Mouse (Mus musculus) stomach, postnatal 0 days (tissue): Measurements from ENCODE around the gene Cerk. TPM values are rescaled to one million over a fixed set of nuclear protein-coding genes. Genes with fewer than 3 reads are reported as not detected.
A peak's percentile ranks its signal among the peaks of the same experiment; 100 is the strongest.
"Not testable (repeated sequence)": the region's sequence is repeated elsewhere in the genome, so short reads cannot be mapped to it uniquely, and the experiment has no call there.

Source experiments
- ATAC-seq: fragments of 200-750 bp; cut with Nextera tagmentation; 2 replicates; pipeline ENCODE4 v1.8.0; 2017; ENCODE audit not compliant: low FRiP score, low TSS enrichment
- DNase-seq: peaks from one replicate; pipeline ENCODE4 v3.0.0-alpha.2; 2016; ENCODE audit warnings: low spot score
- H3K27ac ChIP-seq: fragments of 300-500 bp; sonication (generic); replicated peaks from 2 replicates; pipeline ENCODE4 v1.5.1; 2014; ENCODE audit warnings: mild to moderate bottlenecking, control low read depth
- H3K27me3 ChIP-seq: fragments of 300-500 bp; sonication (generic); 2 replicates; pipeline ENCODE4 v1.6.1; 2014; ENCODE audit warnings: low read length; ENCODE audit not compliant: control insufficient read depth, insufficient read depth
- H3K36me3 ChIP-seq: fragments of 300-500 bp; sonication (generic); 2 replicates; pipeline ENCODE4 v1.6.1; 2014; ENCODE audit warnings: low read length, mixed read lengths; ENCODE audit not compliant: control insufficient read depth, insufficient read depth
- H3K4me1 ChIP-seq: fragments of 300-500 bp; sonication (generic); replicated peaks from 2 replicates; pipeline ENCODE4 v1.6.1; 2014; ENCODE audit warnings: antibody characterized with exemption; ENCODE audit not compliant: control insufficient read depth, insufficient read depth
- H3K4me2 ChIP-seq: fragments of 300-500 bp; sonication (generic); replicated peaks from 2 replicates; pipeline ENCODE4 v1.6.1; 2014; ENCODE audit warnings: low read depth, mild to moderate bottlenecking, control low read depth, moderate library complexity
- H3K4me3 ChIP-seq: fragments of 300-500 bp; sonication (generic); 2 replicates; pipeline ENCODE4 v1.5.1; 2014; ENCODE audit warnings: low read depth, low read length, control low read depth
- H3K9ac ChIP-seq: fragments of 300-500 bp; sonication (generic); 2 replicates; pipeline ENCODE4 v1.6.1; 2014; ENCODE audit warnings: mild to moderate bottlenecking, low read length, control low read depth, mixed read lengths
- H3K9me3 ChIP-seq: fragments of 300-500 bp; sonication (generic); 2 replicates; pipeline ENCODE4 v1.6.1; 2016; ENCODE audit warnings: low read length; ENCODE audit not compliant: control insufficient read depth
- CTCF ChIP-seq: IDR thresholded peaks from 2 replicates; pipeline ENCODE4 v1.5.1; 2016; ENCODE audit warnings: antibody characterized with exemption, low read depth, mild to moderate bottlenecking, moderate library complexity
- EP300 ChIP-seq: optimal IDR thresholded peaks from 2 replicates; pipeline ENCODE3; 2016; ENCODE audit warnings: antibody characterized with exemption
- WGBS: fragments of 180-500 bp; shearing (Covaris S2); extraction: QIAGEN DNeasy Blood & Tissue Kit; methylation state at CpG from one replicate; pipeline ENCODE4 v1.1.7; 2014; 5-methylcytosine and 5-hydroxymethylcytosine counted together
- polyA plus RNA-seq: library from polyadenylated mRNA; unstranded; fragments of >200 nt; fragmentation: Nextera tagmentation; extraction: Ambion mirVana; gene quantifications from 2 replicates; pipeline ENCODE4 v1.2.1, GENCODE M21; 2015

Gene Cerk
- polyA plus RNA-seq, 1 experiment from 2014 or later: 4.6 TPM

DNA sequence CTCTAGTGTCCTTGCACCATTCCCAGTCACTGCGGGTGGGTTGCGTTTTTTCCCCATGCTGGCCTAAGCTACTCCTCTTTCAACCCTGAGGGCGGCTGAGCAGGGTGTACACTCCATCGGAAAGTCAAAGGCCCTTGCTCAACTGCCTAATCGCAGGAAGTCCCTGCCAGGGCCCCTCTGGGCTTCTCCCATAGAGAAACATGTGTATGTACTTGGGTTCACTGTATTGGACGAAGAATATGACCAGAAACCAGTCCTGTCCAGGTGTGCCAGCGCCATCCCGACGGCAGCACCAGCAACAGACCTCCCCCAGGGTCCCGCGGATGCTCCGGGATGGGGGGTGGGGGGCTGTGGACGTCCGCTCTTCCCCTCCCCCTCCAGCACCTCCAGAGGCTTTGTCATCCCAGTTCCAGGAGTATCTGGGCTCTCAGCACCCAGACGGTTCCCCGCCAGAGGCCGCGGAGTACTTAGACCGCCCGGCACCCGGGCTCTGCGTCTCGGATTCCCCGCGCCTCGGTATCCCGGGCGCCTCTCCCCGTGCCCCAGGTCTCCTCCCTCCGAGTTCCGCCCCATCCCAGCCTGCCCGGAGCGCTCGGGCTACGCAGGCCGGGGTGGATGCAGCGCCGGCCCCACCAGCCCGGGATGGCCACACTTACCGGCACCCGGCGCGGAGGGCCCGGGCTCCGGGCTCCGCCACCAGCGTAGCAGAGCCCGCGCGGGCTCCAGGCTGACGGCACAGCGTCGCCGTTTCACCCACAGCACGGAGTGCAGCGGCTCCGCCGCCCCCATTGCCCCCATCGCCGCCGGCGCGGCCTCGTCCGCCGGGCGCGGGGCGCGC is 871 bp downstream of the Cerk start:
- peak; percentile 52 for DNase-seq

DNA sequence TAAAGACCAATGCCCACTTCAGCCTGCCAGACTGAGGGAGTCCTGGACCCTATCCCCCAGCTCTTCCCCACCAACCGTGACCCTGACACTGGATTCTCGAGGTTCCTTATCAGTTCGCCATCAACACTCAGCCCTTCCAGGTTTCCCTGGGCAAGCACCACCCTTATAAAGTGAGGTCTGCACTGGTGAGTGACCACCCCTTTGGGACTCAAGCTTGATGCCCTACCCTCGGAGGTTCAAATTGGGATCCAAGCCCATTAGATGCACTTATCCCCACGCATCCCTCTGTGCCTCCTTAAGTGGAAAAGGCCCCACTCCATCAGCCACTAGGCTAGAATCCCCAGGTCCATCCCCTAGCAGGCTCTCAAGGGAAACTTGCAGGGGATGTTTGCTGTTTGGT is 1.9 kb downstream of the Cerk start:
- DNase-seq: no peak
- no peak overlapping the region for H3K9ac ChIP-seq
- no peaks in the 10 kb centered on the region for H3K36me3 ChIP-seq
- no peaks in the 10 kb centered on the region for H3K9me3 ChIP-seq
- ATAC-seq: no peak
- H3K27me3 ChIP-seq: no peaks in the 10 kb centered on the region
- TF ChIP-seq CTCF (no peak), EP300 (no peak)
- H3K4me3 ChIP-seq: peak overlapping the region; percentile 77; the same call in 1 of the 2 replicates
- no peak overlapping the region for H3K27ac ChIP-seq
- H3K4me2 ChIP-seq: peak overlapping the region; percentile 89
- peaks cover 8% of the 10 kb centered on the region; the same call in 1 of the 2 replicates for H3K4me1 ChIP-seq
- 69% methylated on average over 5 of the region's 5 CpGs for WGBS

More for the DNA sequence above, 871 bp downstream of the Cerk start:
- TF ChIP-seq EP300 (no peak), CTCF (no peak)
- H3K9ac ChIP-seq: peak overlapping the region; percentile 93
- H3K4me2 ChIP-seq: peak overlapping the region; percentile 89
- H3K4me1 ChIP-seq: peaks cover 11% of the 10 kb centered on the region; the same call in 1 of the 2 replicates
- H3K27ac ChIP-seq: peak overlapping the region; percentile 92
- WGBS: under 1% methylated on average over 68 of the region's 70 CpGs
- H3K9me3 ChIP-seq: no peaks in the 10 kb centered on the region
- no peaks in the 10 kb centered on the region for H3K36me3 ChIP-seq
- ATAC-seq: peak; percentile 19
- peak overlapping the region; percentile 77 for H3K4me3 ChIP-seq
- H3K27me3 ChIP-seq: no peaks in the 10 kb centered on the region

DNA sequence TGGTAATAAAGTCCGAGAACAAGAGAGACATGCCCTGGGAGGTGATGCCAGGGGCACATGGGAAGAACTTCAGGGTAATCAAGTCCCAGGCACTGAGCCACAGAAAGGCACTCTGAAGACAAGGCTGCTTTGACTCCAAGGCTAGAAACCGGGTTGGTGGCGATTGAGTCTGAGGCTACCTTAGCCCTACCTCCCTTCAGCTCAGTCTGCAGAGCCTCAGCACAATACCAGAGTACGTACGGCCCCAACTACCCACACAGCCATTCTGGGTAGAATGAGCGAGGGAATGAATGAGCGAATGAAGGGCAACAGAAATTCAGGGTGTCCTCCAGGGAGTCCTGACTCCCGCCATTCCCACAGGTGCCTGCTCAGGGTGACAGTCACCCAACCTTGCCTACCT is 2.5 kb downstream of the Cerk start:
- ATAC-seq (no peak), DNase-seq (no peak)
- Histone ChIP-seq H3K4me3 (no peak overlapping the region), H3K9ac (no peak overlapping the region), H3K27me3 (no peaks in the 10 kb centered on the region), H3K36me3 (no peaks in the 10 kb centered on the region), H3K4me1 (peaks cover 6% of the 10 kb centered on the region; the same call in 1 of the 2 replicates), H3K27ac (no peak overlapping the region), H3K4me2 (no peak overlapping the region), H3K9me3 (no peaks in the 10 kb centered on the region)
- TF ChIP-seq CTCF: no peak
- TF ChIP-seq EP300: no peak
- 91% methylated on average over 8 of the region's 8 CpGs for WGBS

DNA sequence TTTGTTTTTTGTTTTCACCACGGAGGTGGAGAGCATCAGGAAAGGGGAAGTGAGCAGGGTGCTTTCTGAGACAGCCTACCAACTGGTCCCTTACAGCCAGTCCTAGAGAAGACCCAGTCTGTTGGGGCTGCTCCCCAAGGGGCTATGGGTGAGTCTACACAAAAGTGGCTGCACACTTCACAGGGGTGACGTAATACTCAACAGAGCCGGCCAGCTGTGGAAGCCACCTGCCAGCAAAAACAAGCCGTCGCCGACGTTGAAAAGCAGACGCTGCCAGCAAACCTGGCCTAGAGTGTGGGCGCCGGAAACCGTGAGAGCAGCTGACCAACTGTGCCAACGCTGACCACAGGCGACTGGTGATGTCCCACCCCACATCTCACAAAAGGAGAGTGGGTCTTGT is 3.3 kb downstream of the Cerk start:
- no peaks in the 10 kb centered on the region for H3K9me3 ChIP-seq
- peaks cover 6% of the 10 kb centered on the region; the same call in 1 of the 2 replicates for H3K4me1 ChIP-seq
- H3K27me3 ChIP-seq: no peaks in the 10 kb centered on the region
- ATAC-seq: no peak
- no peak overlapping the region for H3K4me3 ChIP-seq
- no peak for DNase-seq
- no peaks in the 10 kb centered on the region for H3K36me3 ChIP-seq
- 0 out of 2 replicates have a peak overlapping the region, but pooled peaks have one; percentile 20 for H3K27ac ChIP-seq
- H3K9ac ChIP-seq: no peak overlapping the region
- WGBS: 51% methylated on average over 13 of the region's 13 CpGs
- H3K4me2 ChIP-seq: 0 out of 2 replicates have a peak overlapping the region, but pooled peaks have one; percentile 8
- no peak for TF ChIP-seq CTCF
- TF ChIP-seq EP300: no peak

DNA sequence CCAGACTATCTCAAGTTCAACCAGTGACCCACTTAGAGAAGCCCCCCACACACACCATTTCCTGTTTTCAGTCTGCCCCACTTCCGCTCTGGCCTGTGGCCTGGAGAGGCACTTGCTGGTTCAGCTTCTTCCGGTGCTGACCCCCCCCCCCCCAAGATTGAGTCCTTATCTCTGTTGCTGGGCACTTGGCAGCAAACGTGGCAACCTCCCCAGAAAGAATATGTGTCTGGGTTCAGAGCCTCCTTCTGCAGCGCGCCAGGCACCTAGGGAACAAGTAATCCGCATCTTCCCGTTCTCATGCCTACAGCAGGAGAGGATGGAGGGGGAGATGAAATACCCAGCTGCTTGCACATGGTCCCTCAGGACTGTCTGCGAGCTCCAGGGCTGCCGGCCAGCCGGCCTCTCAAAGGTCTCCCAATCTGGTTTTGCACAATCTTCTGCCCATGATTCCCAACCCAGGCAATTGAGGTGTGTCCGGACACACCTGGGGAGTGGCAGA is 4.0 kb downstream of the Cerk start:
- DNase-seq (peak; percentile 57), ATAC-seq (no peak)
- H3K36me3 ChIP-seq: no peaks in the 10 kb centered on the region
- H3K4me1 ChIP-seq: peaks cover 6% of the 10 kb centered on the region; the same call in 1 of the 2 replicates
- H3K9ac ChIP-seq: no peak overlapping the region
- H3K27me3 ChIP-seq: no peaks in the 10 kb centered on the region
- TF ChIP-seq CTCF: no peak
- TF ChIP-seq EP300: no peak
- peak overlapping the region; percentile 9; the same call in 1 of the 2 replicates for H3K27ac ChIP-seq
- H3K4me3 ChIP-seq: no peak overlapping the region
- no peaks in the 10 kb centered on the region for H3K9me3 ChIP-seq
- WGBS: 36% methylated on average over 11 of the region's 11 CpGs
- H3K4me2 ChIP-seq: 0 out of 2 replicates have a peak overlapping the region, but pooled peaks have one; percentile 8

DNA sequence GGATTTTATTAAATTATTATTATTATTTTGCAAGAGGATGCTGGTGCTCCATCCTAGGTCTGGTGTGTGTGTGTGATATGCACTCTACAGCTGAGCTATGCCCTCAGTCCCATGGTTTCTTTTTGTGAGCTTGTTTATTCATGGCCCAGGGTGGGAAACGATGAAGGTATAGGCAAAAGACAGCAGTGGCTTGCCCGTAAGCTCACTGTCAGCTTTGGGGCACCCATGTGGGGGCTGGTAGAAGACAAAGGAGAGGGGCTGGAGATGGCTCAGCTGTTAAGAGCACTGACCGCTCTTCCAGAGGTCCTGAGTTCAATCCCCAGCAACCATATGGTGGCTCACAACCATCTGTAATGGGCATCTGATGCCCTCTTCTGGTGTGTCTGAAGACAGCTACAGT is 4.6 kb downstream of the Cerk start:
- not testable (repeated sequence) for H3K9me3 ChIP-seq, H3K27me3 ChIP-seq, H3K4me3 ChIP-seq, ATAC-seq, H3K9ac ChIP-seq, H3K27ac ChIP-seq, H3K4me1 ChIP-seq, H3K36me3 ChIP-seq, H3K4me2 ChIP-seq, DNase-seq
- 97% methylated on average over 3 of the region's 3 CpGs for WGBS
